Mouse (Mus musculus): ENCODE measurements around the gene Megf11.

Megf11 gene

DNA sequence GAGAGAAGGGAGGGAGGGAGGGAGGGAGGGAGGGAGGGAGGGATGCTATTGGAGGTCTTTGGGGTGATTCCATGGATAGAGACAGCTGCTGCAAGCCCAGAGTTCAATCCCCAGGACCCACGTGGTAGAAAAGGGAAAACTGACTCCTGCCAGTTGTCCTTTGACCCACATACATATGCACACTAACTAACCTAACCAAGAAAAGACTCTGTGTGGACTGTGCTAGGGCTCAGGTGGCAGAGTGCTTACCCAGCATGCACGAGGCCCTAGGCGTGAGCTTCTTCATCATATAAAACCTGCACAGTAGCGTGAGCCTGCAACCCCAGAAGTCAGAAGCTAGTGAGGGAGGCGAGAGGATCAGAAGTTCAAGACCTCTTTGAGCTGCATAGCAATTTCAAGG lies 182.1 kb downstream of the Megf11 start:
- no peak for DNase-seq

DNA sequence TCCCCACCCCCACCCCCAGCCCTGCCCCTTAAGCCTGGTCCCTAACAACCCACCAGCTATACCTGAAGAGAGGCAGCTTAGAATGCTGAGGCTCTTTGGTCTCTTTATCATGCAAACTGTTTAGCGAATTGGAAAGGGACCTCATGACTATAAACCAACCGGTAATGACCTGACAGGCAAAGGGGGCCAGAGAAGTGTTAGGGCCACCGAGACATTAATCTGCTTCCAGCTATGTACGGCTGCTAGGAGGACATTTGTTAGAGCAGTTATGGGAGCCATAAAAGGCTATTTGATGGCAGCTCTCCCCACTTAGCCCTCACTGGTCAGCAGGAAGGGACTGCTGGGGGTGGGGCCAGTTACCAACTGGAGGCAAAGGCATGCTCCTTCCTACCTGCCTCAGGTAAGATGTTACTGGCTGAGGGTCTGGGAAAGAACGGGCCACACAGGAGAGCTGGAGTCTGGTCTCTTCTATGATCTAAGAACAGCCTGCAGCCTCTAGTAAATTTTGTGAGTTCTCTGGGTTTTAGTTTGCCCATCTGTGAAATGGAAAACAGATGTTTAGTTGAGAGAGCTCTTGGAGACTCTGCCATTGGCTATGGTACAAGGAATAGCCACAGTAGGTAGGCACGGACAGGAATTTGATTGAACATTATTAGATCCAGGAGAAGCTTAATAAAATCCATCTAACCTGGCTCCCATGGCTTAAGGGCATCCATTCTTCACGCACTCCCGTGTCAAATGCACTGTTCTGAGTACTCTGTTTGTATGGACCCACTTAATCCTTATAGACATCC lies 183.2 kb downstream of the Megf11 start:
- DNase-seq = no peak

DNA sequence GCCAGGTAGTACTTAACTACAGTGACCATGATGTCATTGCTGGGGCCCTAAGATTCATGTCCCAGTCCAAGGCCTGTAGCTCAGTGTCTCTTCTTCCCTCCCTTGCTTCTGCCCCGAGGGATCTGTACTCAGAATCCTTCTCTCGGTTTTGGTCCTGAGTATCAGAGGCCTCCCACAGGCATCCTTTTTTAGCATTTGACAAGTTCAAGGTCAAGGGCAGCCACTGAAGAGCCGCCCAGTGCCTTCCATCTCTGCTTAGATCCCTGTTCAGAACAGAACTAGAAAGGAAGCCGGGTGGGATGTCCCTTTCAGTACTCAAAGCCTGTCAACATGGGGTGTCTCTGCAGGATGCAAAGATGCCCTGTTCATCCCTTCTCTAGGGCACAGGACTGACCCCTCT lies 185.0 kb downstream of the Megf11 start:
- no peak for DNase-seq

DNA sequence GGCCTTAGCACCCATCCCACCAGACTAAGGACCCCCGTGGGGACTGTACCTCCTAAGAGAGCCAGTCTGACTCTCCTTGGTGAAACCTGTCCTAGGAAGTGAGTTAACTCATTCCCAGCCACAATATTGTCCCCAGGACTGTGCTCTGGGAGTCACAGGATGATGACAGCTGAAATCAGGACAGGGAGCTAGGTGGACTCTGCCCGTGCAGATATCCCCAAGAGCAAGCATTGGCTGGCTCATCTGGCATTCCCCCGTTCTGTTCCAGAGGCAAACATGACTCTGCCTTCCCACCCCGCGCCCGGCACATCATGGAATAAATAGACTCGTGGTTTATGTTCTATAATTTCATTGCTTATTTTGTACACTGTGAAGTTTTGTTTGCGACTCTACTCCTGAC lies 185.7 kb downstream of the Megf11 start:
- no peak for DNase-seq

DNA sequence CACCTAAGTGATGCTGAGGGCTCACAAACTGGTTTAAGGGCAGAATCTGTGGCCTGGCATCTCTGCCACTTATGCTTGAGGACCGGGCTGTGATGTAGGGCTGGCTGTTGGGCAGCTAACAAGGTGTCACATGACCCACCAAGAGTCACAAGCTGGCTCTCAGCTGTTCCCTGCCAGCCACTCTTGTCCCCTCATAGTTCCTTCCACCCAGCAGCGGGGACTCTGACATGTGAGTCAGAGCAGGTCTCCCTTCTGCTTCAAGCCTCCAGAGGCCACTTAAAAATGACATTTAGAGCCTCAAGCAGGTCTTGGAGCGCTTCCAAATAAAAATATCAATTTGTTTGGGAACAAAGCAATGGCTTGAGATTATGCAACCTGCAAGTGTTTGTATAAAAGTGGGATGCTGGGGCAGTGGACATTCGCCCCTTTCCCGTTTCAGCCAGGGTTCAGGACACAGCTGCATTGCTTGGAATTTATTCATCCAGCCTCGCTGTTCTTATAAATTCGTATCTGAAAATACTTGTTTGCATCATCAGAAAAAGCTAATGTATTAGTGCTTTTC lies 187.3 kb downstream of the Megf11 start:
- DNase-seq = peak in 1 of 2 experiments; percentile 41

DNA sequence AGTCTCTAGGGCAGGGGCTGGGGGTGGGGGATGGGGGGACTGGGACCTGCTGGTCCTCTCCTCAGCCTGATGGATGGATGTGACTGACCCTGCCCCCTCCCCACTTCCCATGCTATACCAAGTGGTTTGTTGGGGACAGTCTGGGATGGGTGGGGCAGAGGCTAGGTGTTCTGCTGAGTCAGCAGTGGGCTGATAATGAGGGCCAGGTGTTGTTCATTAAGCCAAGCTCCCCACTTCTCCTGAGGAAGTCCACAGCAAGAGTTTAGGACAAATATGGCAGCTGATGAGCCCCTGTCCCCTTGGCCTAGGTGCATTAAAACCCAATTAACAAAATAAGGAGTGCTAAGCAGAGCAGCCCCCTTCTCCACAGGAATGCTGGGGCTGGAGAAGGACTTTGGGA lies 190.2 kb downstream of the Megf11 start:
- no peak for DNase-seq

DNA sequence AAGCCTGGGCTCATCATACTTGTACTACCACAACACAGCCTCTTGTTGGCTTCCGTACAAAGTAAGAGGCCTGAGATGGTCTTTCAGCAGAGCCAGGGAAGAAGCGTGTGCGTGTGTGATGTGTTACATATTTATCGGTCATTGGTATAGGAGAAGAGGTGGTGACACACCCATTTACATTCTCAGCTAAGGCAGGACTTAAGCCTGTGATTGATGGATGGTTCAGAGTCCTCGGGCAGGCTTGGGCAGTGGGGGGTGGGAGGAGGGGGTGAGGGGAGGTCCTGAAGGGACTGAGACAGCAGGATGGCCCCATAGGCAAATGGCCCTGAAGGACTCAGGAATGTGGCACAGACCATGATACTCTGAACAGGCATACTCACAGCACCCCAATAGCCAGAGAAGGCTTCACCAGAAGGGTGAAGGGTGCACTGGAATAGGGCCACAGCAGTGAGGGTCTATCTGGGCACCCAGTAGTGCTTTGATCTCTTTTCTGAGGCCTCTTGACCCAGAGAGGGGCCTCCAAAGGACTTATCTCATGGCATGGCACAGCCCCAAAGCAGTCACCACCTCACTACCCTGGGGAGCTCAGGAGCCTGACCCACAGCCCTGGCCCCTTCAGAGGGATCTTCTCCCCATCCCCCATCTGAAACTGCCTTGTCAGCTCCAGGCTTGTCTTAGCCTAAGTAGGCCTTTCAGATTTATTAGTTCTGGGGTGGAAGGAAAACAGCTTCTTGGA lies 190.9 kb downstream of the Megf11 start:
- DNase-seq = no peak

DNA sequence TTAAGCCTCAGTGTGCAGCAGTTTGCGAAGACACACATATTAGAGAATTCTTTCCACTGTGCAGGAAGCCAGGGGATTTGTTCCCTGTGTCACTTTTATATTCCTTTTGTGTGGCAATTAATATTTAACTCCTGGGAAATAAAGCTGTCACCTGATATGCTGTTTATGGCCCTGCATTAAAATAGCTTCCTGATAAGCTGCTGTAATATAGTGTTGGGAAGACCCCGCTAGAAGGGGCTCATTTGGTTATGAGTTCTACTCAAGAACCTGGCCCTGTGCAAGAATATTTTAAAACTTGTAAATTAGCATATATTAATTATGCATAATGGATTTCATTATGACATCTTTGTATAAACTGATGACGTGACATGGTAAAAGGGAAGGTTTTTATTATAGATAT lies 191.7 kb downstream of the Megf11 start:
- no peak for DNase-seq

DNA sequence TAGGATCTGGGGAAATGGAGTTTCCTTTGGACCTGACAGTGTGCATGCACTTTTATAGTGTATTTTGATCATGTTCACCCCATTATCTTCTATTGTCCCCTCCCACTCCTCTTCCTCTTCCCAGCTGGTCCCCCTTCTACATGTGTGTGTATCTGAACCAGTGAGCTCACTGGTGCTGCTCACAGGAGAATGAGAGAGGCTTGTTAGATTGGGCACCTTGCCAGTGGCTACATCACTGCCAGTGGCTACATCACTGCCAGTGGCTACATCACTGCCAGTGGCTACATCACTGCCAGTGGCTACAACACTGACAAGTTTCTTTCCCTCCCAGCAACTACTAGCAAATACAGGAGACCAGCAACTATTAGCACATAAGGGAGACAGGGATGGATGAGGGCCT lies 192.6 kb downstream of the Megf11 start:
- DNase-seq = peak in 1 of 2 experiments; percentile 67

DNA sequence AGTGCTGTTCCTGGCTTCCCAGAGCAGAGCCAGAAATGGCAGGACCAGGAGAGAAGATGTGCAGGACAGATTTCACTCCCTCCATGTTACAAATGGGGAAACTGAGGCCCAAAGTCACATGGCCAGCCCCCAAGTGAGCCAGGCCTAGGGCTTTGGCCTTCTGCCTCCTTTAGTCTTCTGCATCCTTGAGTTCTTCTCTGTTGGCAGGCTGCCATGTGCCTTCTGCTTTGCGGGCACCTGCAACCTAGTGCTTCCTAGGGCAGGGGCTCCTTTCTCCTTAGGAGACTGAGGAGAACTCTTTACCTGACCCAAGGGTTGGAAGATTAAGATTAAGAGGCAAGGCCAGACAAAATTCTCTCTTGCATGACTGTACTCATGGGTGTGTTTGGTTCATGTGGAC lies 193.9 kb downstream of the Megf11 start:
- DNase-seq = peak; percentile 67 to 73

DNA sequence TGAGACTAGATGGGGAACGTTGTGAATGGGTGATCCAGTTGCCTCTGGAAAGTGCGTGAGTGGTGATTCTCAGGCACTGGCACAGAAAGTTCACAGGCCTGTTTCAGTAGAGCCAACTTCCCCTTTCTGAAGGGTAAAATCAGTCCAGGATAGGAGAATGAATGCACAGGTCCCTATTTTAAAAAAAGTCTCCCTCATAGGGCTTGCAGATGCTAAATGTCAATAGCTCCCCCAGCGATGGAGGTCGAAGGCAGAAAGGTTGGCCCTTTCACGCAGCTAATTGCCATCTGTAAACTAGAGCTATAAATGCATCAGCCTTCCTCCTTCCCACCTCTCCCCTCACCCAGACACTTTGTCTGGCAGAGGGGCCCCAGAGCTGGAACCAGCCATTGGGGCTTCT lies 200.9 kb downstream of the Megf11 start:
- DNase-seq = no peak

DNA sequence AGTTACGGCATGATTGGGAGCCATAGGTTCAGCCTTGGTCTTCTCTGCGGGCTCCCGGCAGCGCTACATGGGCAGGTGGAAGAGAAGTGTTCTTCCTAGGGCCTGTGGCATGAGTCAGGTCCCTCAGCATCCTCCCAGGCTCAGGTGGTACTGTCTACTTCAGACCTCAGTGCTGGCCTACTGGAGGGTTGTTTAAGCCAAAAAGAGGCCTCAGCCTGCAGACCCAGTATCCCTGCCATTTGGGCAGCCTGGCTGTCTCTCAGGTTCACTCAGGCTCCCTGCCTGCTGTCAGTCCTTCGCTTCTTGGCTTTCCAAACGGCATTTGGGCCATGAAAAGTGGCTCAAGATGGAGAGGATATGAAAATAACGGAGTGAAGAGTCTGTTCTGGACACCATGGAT lies 202.6 kb downstream of the Megf11 start:
- peak; percentile 62 to 74 for DNase-seq

DNA sequence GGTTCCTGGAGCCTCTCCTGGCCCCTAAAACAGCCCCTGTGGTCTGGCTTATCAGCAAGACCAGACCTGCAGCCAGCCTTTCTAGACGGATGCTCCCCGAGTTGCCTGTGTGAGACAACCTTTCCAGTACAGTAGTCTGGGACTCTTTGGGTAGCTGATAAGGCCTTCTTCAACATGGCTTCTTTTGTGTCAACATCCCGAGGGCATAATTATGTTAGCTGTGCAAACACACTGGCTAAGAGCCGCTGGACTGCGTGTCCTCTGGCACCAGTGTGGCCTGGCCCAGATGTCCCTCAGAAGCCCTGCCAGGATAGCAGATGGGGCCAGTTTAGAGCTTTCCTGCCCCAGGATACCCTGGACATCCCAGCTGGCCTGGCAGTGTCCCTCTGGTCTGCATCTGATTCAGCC lies 205.2 kb downstream of the Megf11 start:
- DNase-seq = peak; percentile 83 to 84

DNA sequence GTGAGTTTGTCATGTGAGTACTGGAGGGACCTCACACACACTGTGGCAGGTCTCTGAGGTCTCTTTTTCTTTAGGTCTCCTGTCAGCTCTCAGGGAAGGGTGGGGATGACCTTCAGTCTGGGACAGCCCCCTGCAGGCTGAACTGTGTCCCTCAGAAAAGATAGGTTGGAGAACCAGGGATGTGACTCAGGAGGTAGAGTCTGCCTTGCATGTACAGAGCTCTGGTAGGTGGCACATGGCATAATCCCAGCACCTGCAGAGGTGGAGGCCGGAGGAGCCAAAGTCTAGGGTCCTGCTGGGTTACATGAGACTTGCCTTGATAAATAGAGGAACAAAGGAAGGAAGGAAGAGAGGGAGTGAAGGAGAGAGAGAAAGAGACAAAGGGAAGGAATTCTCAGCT lies 206.0 kb downstream of the Megf11 start:
- DNase-seq = peak in 1 of 2 experiments; percentile 34

DNA sequence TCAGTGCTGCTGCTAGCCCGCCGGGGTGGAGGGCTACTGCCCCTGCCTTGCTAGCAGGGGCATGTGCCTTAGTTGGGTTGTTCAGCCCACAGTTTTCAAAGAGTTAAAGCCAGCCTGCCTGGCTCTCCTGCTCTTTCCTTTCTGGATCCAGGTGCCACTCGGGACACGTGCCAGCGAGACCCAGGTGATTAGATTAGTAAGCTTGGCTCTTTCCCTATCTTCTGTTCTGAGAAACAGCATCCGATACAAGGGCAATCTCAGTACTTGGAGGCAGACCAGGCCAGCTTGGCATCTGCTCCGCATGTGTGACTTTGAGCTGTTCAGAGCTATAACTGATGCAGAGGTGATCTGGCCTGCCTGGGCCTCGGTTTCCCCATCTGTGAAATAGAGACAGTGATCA lies 209.0 kb downstream of the Megf11 start:
- peak; percentile 63 to 66 for DNase-seq

DNA sequence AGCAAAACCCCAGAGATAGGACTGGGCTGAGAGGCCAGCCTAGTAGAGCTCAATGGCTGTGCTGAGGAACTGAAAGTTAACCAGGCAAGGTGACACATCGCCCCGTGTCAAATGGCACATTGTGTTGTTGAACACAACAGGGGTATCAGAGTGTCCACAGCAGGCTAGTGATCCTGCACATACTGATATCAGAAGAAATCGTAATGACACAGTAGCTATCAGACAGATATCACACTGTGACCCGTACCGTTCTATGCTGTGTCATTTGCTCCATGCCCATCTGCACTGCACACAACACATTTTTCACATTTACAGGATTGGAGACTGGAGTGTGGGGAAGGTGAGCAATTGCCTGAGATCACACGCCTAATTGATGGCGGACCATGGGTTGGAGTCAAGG lies 213.0 kb downstream of the Megf11 start:
- DNase-seq = no peak

DNA sequence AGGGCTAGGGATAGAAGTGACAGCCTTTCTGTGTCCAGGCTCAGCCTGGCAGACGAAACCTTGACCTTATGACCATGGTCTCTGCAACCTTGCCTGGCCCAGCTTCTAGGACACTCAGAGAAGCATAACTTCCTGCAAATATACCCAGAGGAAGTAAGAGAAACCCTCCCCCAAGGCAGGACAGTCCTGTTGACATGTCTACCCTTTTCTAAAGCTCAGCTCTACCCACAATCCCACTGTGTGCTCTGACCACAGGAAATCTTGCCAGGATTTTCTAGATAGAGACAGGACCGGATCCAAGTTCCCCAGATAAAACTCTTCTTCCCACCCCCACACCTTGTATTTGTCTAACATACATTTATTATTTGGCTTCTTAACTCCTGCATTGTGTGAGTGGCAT lies 215.3 kb downstream of the Megf11 start:
- no peak for DNase-seq

DNA sequence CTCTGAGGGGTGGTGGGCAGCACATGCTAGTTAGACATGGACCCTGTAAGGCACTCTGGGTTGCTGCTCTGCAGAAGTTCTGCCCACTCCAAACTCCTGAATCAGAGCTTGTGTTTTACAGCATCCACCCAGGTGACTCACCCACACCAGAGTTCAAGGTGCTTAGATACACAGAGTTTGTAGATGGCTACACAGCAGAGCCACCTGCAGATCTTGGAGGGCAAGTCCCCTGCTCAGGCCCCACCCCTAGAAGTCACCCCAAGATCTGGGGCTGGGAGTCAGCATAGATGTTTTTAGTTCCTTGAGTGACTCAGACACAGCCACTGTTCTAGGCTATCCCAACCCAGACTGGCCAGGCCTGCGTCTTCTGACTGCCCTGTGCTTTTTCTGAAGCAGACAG lies 217.5 kb downstream of the Megf11 start:
- DNase-seq = no peak

DNA sequence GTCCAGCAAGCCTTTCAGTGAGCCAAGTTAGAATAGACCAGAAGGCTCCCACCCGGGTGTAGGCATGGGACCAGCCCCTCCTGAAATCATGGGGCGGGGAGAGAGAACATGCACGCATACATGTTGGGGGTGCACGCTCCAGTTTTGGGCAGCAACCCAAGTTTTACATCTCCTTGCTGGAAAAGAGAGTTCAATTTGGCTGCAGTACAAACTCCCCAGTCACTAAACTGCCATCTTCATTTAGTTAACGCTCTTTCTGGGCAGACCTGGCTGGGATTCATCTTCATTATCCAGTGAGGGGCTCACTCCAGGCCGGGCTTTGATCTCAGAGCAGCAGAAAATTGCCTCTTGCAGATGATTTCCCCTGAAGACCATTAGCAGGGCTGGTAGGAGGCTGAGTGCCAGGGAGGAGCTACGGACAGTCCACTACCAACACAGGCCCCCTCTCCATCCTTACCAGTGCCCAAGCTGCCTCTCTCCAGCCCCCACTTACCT lies 218.8 kb downstream of the Megf11 start:
- DNase-seq = peak; percentile 77 to 84

DNA sequence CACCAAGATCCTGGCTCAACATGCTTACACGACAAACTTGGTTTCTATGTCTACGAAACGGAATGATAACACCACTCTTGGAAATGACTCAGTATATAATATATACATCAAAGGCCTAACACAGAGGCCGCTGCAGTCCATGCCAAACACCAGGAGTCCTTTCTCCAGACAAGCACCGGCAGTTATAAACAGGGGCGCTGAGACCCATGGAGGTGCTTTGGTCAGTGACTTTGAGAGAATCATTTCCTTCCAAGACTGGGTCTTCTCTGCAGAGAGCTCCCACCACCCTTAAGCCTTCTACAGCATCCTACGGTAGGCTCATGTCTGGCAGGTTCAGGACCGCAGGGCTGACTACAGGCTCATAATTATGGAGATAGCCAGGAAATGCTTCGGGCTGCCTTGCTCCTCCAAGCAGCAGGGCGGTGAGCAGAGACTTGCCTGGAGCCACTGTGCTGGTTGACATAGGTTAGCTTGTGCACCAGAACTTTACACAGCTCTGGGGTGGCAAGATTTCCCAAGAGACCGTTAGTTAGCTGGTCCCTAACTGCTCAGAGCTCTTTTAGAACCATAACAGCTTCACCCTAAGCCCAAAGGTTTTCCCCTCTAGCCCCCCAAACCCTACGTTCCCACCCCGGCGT lies 219.8 kb downstream of the Megf11 start:
- peak in 1 of 2 experiments; percentile 53 for DNase-seq

DNA sequence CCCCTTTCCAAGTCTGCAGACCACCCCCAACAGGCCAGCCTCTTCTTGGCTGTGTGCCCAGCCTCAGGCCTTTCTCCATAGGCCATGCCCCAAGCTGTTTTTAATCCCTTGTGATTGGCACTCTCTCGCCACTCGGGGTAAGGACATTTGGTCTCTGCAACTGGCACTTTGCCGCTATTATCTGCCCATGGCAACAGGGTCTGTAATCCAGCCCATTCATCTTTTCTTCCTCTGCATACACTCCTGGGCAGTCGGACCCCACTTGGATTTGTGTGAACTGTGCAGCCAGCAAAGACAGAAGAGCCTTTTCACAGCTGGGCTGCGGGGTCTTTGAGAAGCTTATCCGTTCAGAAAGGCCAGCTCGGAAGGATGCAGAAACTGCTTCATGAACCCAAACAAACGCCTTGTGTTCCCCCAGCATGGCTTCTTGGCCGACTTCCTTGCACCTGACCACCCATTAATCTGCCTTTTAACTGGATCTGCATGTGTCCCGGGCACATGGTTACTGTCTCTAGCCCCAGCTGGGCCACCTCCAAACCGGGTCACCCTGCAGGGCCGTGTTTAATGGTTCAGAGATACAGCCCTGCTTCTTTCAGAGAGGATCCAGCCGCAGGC lies 220.4 kb downstream of the Megf11 start:
- peak; percentile 81 to 89 for DNase-seq

DNA sequence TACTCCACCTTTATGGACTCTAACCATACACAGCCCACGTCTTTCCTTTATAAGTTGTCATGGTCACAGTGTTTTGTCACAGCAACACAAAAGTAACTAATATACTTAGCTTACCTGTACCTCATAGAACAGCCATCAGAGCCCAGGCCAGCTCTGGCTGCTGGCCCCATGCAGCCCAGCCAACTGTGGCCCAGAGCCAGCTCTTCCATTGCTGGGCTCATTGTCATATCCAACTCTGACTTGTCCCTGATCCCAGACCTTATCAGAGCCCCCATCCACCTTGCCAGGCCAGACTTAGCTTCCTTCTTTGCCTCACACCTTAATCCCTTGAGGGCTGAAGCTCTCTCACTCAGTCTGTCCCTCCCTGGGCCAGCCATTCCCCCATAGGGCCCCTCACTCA lies 221.6 kb downstream of the Megf11 start:
- DNase-seq = peak; percentile 68 to 78

DNA sequence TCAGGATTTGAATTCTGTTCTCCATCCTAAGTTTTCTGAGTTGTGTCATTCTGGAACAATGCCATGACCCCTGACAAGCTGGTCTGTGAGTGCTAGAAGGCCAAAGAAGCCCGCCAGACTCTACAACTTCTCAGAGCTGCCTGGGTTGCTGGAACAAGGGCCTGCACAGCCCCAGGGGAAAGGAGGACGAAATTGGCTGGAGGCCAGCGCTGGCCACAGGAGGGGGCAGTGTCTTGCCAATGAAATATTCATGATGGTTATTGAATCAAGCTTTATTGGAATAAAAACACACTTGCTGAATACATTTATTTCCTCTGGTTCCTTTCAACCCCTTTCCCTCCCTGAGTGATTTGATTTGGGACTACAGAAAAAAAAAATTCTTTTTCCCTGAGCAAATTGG lies 224.1 kb downstream of the Megf11 start:
- DNase-seq = peak; percentile 62 to 66

Measured in cerebellum, postnatal 14 days (tissue).